Mouse (Mus musculus): ENCODE data around the gene Tjp1. TPM values are rescaled to one million over a fixed set of nuclear protein-coding genes. Genes with fewer than 3 reads are reported as not detected.
A peak's percentile ranks its signal among the peaks of the same experiment; 100 is the strongest.

The Tjp1 gene
- polyA plus RNA-seq, 1 experiment from 2014 or later: 33.9 TPM

DNA sequence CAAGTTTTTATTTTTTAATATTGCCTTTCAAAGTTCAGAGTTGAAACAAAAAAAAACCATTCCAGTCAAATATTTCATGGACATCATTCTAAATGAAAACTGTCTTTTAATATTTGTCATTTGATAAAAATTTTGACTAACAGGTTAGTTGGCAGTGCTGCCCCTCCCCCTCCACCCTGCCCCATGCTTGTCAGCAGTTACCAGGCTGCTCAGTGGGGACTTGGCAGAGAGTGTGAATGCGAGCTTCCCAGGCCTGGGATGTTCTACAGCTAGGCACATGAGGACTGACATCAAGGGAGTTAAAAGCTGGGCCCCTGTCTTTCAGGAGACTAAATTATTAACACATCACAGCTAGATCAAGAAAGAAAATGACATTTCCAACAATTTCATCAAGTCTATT lies 161.4 kb downstream of the Tjp1 start:
- Histone ChIP-seq H3K4me1 (peaks cover 23% of the 10 kb centered on the region), H3K36me3 (no peaks in the 10 kb centered on the region), H3K4me2 (replicated peaks) (no peak overlapping the region), H3K9me3 (no peaks in the 10 kb centered on the region), H3K27me3 (no peaks in the 10 kb centered on the region), H3K4me3 (no peak overlapping the region), H3K27ac (replicated peaks) (no peak overlapping the region), H3K9ac (replicated peaks) (no peak overlapping the region)
- WGBS: 12% methylated on average over 1 of the region's 1 CpGs
- no peak for ATAC-seq (ENCODE audit: low FRiP score, low read depth)

DNA sequence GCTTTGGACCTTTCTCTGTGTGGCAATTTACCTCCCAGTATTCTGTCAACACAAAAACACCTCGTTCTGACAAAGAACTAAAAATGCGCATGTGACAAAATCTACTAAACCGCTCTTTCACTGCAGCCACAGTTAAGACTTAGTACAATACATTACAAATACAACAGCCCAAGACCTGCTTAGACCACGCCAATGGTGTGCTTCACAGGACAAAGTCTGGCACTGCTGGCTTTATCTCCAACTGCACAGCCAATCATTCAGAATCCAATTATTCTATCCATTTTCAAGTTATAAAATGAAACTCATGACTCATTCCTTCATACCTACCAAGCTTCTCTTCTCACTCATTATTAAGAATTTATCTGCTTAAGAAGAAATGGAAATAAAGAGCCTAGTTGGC lies 162.0 kb downstream of the Tjp1 start:
- H3K4me2 ChIP-seq (replicated peaks): no peak overlapping the region
- no peaks in the 10 kb centered on the region for H3K36me3 ChIP-seq
- H3K27ac ChIP-seq (replicated peaks): no peak overlapping the region
- ATAC-seq (ENCODE audit: low FRiP score, low read depth): no peak
- WGBS: 85% methylated on average over 4 of the region's 4 CpGs
- H3K27me3 ChIP-seq: no peaks in the 10 kb centered on the region
- no peaks in the 10 kb centered on the region for H3K9me3 ChIP-seq
- H3K9ac ChIP-seq (replicated peaks): no peak overlapping the region
- H3K4me1 ChIP-seq: peaks cover 23% of the 10 kb centered on the region
- H3K4me3 ChIP-seq: no peak overlapping the region

DNA sequence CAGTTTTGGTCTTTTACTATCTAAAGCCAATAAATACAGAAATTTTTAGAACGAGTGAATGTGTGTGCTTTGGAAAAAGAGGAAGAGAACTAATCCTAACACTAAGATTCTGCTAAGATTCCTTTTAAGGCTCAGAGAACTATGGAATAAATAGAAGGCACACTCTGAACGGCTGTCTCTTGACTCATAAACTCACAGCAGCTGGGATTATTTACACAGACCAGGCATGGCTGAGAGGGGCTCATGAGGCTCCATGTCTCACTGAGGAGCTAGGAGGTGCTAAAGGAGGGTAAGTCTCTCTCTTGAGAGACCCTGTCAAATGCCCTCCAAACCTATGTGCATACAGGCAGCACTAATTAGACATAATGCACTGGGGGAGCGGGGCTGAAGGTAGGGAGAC lies 167.3 kb downstream of the Tjp1 start:
- no peak overlapping the region for H3K9ac ChIP-seq (replicated peaks)
- no peak overlapping the region for H3K27ac ChIP-seq (replicated peaks)
- H3K4me3 ChIP-seq: no peak overlapping the region
- H3K36me3 ChIP-seq: no peaks in the 10 kb centered on the region
- no peaks in the 10 kb centered on the region for H3K9me3 ChIP-seq
- H3K4me2 ChIP-seq (replicated peaks): no peak overlapping the region
- 65% methylated on average over 3 of the region's 3 CpGs for WGBS
- peaks cover 6% of the 10 kb centered on the region; the same call in 1 of the 2 replicates for H3K4me1 ChIP-seq
- no peak for ATAC-seq (ENCODE audit: low FRiP score, low read depth)
- no peaks in the 10 kb centered on the region for H3K27me3 ChIP-seq

DNA sequence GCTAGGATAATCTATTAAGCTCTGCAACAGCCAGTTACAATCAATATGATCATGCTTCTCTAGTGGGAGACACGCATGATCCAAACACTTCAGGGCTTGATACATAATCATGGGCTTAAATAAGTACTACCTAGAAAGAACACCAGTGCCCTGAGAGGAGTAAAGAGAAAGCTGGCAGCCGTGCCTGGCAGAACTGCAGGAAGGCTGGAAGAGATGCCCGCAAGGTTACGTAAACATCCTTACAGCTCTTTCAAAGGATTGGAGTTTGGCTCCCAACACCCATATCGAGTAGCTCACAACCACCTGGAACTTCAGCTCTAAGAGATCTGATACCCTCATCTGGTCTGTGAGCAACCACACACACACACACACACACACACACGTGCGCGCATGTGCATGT lies 167.8 kb downstream of the Tjp1 start:
- H3K27me3 ChIP-seq: no peaks in the 10 kb centered on the region

DNA sequence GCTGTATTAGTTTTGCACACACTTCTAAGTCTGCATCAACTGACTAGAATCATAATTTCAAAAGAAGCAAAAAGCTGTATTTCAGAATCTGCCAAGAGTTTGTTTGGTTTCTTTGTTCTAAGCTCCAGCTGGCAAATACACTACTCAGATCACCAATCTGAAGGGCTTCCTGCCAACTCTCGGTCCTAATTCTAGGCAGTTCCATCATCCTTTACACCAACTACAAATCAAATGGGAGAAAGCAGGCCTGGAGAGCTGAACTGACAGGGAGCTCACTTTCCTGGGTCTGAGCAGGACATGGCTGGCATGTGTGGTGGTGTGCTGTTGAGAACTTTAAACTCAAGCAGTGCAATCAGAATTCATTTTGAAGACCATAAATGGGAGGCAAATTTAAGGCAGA lies 170.0 kb downstream of the Tjp1 start:
- Histone ChIP-seq H3K4me1 (peaks cover 6% of the 10 kb centered on the region; the same call in 1 of the 2 replicates), H3K4me3 (no peak overlapping the region), H3K27me3 (no peaks in the 10 kb centered on the region), H3K4me2 (replicated peaks) (no peak overlapping the region), H3K9ac (replicated peaks) (no peak overlapping the region), H3K36me3 (no peaks in the 10 kb centered on the region), H3K9me3 (no peaks in the 10 kb centered on the region), H3K27ac (replicated peaks) (no peak overlapping the region)
- 40% methylated on average over 1 of the region's 1 CpGs for WGBS
- no peak for ATAC-seq (ENCODE audit: low FRiP score, low read depth)

More for the DNA sequence above, 167.8 kb downstream of the Tjp1 start:
- ATAC-seq (ENCODE audit: low FRiP score, low read depth): no peak
- Histone ChIP-seq H3K4me3 (no peak overlapping the region), H3K27ac (replicated peaks) (0 out of 2 replicates have a peak overlapping the region, but pooled peaks have one; percentile 20), H3K9ac (replicated peaks) (no peak overlapping the region), H3K4me2 (replicated peaks) (no peak overlapping the region), H3K36me3 (no peaks in the 10 kb centered on the region), H3K4me1 (peaks cover 6% of the 10 kb centered on the region; the same call in 1 of the 2 replicates), H3K9me3 (no peaks in the 10 kb centered on the region)
- WGBS: 83% methylated on average over 8 of the region's 8 CpGs

DNA sequence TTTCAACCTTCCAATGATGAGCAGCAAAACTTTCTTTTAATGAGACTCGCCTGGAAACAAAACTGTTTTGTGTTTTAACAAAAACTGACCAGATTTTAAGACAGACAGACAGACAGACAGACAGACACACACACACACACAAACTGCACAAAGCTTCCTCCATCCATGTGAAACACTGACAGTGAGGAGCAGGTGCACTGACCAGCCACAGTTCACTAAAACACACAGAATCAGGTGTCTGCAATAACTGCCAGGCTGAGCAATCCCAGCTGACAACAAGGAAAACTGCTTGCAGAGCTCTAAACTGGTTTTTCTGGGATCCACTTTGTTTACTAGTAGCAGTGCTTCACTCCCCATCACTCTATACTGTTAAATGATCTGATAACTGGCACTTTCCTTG lies 171.4 kb downstream of the Tjp1 start:
- no peak overlapping the region for H3K4me2 ChIP-seq (replicated peaks)
- no peak overlapping the region for H3K27ac ChIP-seq (replicated peaks)
- 64% methylated on average over 1 of the region's 1 CpGs for WGBS
- H3K9me3 ChIP-seq: no peaks in the 10 kb centered on the region
- peaks cover 6% of the 10 kb centered on the region; the same call in 1 of the 2 replicates for H3K4me1 ChIP-seq
- H3K9ac ChIP-seq (replicated peaks): no peak overlapping the region
- no peak overlapping the region for H3K4me3 ChIP-seq
- ATAC-seq (ENCODE audit: low FRiP score, low read depth): no peak
- H3K36me3 ChIP-seq: no peaks in the 10 kb centered on the region
- no peaks in the 10 kb centered on the region for H3K27me3 ChIP-seq

DNA sequence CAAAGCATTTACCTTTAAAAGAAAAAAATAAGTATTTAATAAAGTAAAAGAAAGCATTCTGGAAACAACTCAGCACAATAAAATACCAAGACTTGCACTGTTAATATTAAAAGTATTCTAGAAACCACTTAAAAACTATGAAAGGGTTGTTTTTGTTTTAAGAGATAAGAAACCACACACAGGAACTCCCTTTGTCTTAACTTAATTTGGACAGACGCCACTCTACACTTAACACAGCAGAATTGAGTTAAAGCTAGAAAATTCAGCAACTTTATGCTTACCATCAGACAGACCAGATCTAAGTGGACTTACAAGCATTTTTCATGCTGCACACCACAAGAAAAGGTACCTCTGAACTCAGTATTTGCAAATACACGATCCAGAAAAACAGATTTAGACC lies 172.7 kb downstream of the Tjp1 start:
- no peak for ATAC-seq (ENCODE audit: low FRiP score, low read depth)
- Histone ChIP-seq H3K9ac (replicated peaks) (no peak overlapping the region), H3K27ac (replicated peaks) (no peak overlapping the region), H3K4me3 (no peak overlapping the region), H3K4me2 (replicated peaks) (no peak overlapping the region), H3K36me3 (no peaks in the 10 kb centered on the region), H3K27me3 (no peaks in the 10 kb centered on the region), H3K9me3 (no peaks in the 10 kb centered on the region), H3K4me1 (peaks cover 6% of the 10 kb centered on the region; the same call in 1 of the 2 replicates)
- 76% methylated on average over 2 of the region's 2 CpGs for WGBS

DNA sequence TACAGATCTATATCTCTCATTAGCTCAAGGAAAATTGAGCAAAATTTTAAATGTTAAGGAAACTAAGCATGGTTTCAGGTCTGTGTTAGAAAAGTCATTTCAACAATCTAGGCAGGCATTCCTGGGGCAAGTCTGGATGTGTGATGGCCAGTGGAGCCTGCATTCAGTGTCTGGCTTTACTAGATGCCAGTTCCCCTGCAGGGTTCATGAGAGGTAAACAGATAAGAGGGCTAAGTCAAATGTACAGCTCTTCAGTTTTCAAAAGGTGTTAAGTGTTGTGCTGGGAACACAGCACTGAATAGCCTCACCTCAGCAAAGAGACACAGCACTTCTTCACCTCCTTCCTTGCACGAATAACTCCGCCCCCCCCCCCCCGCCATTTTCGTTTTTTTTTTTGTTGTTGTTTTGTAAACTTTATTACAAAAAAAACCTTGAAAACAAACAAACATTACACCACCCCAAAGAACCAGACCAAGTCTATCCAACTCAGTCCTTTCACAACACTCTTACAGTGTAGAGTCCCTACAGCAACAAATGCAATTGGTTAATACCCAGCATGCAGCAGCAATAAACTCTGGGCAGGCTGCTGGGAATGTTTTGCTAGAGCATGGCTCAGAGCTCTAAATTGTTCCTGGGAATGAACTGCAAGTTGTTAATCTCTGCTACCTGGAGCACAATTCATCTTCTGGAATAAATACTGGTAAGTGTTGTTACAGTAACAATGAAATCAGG lies 177.1 kb downstream of the Tjp1 start:
- Histone ChIP-seq H3K9me3 (no peaks in the 10 kb centered on the region), H3K4me2 (replicated peaks) (no peak overlapping the region), H3K36me3 (no peaks in the 10 kb centered on the region), H3K4me1 (no peaks in the 10 kb centered on the region), H3K27ac (replicated peaks) (no peak overlapping the region), H3K9ac (replicated peaks) (no peak overlapping the region), H3K27me3 (no peaks in the 10 kb centered on the region), H3K4me3 (no peak overlapping the region)
- ATAC-seq (ENCODE audit: low FRiP score, low read depth): no peak
- 66% methylated on average over 4 of the region's 4 CpGs for WGBS

DNA sequence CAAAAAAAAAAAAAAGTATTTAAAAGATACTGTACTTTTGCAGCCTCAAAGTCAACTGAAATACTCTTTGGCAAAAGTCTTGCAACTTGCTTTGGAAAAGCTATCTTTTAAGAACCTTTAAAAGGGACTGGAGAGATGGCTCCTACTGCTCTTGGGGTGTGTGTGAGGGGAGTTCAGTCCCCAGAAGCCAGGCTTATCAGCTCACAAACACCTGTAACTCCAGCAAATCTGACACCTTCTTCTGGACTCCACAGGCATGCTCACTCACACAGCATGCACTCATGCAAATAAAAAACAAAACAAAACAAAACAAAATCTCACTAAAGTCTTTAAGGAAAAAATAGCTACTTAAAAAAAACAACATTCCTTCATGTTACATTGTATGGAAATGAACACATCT lies 179.0 kb downstream of the Tjp1 start:
- H3K4me2 ChIP-seq (replicated peaks): no peak overlapping the region
- H3K36me3 ChIP-seq: no peaks in the 10 kb centered on the region
- H3K4me3 ChIP-seq: no peak overlapping the region
- H3K27ac ChIP-seq (replicated peaks): no peak overlapping the region
- H3K9ac ChIP-seq (replicated peaks): no peak overlapping the region
- no peaks in the 10 kb centered on the region for H3K27me3 ChIP-seq
- no peaks in the 10 kb centered on the region for H3K9me3 ChIP-seq
- H3K4me1 ChIP-seq: no peaks in the 10 kb centered on the region
- ATAC-seq (ENCODE audit: low FRiP score, low read depth): no peak

DNA sequence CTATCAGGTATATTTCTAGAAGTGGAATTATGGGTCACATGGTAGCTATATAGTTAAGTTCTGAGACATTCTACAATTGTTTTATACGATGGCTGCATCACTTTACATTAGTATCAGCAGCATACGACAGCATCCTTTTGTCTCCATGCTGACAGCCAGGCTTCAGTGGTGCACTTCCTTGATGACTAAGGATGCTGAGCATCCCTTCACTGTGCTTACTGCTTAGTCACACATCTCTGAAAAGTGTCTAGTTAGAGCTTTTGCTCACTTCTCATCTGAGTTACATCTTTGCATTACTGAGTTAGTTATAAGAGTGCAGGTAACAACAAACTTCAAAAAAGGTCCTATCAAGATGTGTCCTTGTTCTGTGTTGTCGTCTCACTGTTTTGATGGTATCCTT lies 182.3 kb downstream of the Tjp1 start:
- Histone ChIP-seq H3K27me3 (no peaks in the 10 kb centered on the region), H3K9ac (replicated peaks) (no peak overlapping the region), H3K27ac (replicated peaks) (no peak overlapping the region), H3K4me3 (no peak overlapping the region), H3K9me3 (no peaks in the 10 kb centered on the region), H3K4me1 (no peaks in the 10 kb centered on the region), H3K36me3 (no peaks in the 10 kb centered on the region), H3K4me2 (replicated peaks) (no peak overlapping the region)
- WGBS: 76% methylated on average over 3 of the region's 3 CpGs
- no peak for ATAC-seq (ENCODE audit: low FRiP score, low read depth)

DNA sequence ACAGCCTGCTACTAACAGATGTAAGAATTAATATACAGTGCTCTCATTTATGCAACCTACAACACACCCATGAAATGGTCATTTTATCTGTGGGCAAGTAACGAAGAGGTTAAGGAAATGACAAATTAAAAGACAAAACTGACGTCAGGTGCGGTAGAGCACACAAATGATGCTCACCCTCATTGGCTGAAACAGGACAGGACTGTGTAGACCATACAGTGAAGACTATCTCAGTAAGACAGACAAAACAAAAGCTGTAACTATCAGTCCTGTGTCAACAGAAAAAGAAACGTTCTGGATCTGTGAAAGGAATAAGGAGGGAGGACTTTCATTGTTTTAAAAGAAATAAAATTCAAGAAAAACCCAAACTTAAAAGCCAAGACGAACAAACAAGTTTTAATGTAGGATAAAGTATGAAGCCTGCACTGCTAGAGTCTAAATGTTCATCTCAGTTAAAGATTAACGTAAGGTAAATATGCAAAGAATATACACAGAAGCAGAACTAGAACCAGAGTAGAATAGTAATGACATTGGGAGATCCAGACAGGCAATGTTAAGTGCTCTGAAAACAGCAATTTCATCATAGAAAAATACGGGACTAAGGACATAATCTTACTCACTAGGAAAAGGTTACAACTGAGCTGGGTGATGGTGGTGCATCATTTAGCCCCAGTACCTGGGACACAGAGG lies 189.9 kb downstream of the Tjp1 start:
- H3K4me1 ChIP-seq: no peaks in the 10 kb centered on the region
- no peaks in the 10 kb centered on the region for H3K27me3 ChIP-seq
- no peak overlapping the region for H3K9ac ChIP-seq (replicated peaks)
- no peak for ATAC-seq (ENCODE audit: low FRiP score, low read depth)
- H3K9me3 ChIP-seq: no peaks in the 10 kb centered on the region
- H3K4me3 ChIP-seq: no peak overlapping the region
- H3K36me3 ChIP-seq: peaks cover 33% of the 10 kb centered on the region
- no peak overlapping the region for H3K27ac ChIP-seq (replicated peaks)
- no peak overlapping the region for H3K4me2 ChIP-seq (replicated peaks)
- WGBS: 94% methylated on average over 7 of the region's 7 CpGs

DNA sequence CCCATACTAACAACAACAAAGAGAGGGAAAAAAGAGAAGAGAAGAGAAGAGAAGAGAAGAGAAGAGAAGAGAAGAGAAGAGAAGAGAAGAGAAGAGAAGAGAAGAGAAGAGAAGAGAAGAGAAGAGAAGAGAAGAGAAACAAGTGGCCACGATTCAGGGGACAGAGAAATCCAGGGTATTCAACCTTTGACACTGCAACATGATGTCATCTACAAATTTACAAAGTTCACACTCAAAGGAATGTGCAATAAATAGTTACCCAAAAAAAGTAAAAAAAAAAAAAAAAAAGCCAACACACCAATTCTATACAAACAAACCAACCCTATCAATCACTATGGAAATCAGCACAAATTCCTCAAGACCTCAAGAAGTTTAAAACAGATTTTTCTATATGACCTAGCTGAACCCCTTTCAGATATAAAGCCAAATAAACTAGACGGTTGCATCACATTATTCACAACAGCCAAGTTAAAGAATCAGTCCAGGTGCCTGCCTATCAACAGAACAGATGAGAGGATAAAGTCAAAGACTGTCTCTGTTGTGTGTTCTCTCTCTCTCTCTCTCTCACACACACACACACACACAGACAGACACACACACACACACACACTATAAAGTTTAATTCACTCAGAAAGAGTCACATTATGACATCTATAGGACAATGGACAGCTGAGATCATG lies 194.4 kb downstream of the Tjp1 start:
- Histone ChIP-seq H3K9me3 (no peaks in the 10 kb centered on the region), H3K4me1 (no peaks in the 10 kb centered on the region), H3K9ac (replicated peaks) (no peak overlapping the region), H3K27ac (replicated peaks) (no peak overlapping the region), H3K4me3 (no peak overlapping the region), H3K36me3 (peaks cover 33% of the 10 kb centered on the region), H3K4me2 (replicated peaks) (no peak overlapping the region), H3K27me3 (no peaks in the 10 kb centered on the region)
- whole genome bisulfite sequencing: 90% methylated on average over 2 of the region's 2 CpGs
- ATAC-seq (ENCODE audit: low FRiP score, low read depth): no peak

All from midbrain, embryonic 12.5 days (tissue).